Mouse (Mus musculus) retina, postnatal 7 days (tissue): Measurements from ENCODE around the gene Gapt.
"Not testable (repeated sequence)": the region's sequence is repeated elsewhere in the genome, so short reads cannot be mapped to it uniquely, and the experiment has no call there.

Source experiments
- DNase-seq: peaks from one replicate; pipeline ENCODE4 v3.0.0-alpha.2; 2012; ENCODE audit warnings: low read depth, low spot score

Gapt gene

DNA sequence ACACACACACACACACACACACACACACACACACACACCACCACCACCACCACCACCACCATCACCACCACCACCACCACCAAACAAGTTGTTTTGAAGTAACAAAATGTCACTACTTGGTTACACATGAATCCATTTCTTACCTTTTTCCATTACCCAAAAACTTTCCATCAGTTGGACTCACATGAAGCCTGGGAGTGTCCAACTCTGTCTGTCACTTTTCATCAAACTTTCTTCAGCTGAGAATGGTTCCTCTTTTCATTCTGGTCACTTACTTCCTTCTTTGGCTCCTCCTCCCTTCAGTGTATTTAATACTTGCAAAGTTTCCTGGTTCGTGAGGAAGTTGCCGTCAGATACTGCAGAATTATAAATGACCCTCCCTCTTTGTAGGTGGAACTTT, at the start of gene Gapt:
TSS of gene Gapt (minus strand) at position 259 of the 400 bp plus-strand sequence.
- DNase-seq: no peak

DNA sequence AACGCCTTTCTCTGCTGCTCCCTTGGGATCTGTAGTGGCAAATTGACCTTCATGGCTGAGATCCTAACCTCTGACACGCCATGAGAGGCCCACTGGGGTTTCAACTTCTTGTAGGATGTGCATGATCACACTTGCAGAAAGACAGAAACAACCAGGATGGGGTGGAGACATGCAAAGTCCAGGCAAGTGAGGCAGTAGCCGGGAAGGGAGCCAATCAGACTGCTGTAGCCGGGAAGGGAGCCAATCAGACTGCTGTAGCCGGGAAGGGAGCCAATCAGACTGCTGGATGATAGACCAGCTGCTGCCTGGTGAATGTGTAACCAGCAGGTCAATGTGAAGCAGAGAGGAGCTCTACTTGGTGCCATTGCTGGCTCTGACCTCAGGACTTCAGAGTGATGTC, 49.2 kb upstream of the Gapt start:
- no peak for DNase-seq

DNA sequence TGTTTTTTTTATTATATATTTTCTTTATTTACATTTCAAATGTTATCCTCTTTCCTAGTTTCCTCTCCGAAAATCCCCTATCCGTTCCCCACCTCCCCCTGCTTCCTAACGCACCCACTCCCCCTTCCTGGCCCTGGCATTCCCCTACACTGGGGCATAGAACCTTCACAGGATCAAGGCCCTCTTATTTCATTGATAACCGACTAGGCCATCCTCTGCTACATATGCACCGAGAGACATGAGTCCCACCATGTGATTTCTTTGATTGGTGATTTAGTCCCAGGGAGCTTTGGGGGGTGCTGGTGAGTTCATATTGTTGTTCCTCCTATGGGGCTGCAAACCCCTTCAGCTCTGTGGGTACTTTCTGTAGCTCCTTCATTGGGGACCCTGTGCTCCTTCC, 47.7 kb upstream of the Gapt start:
- not testable (repeated sequence) for DNase-seq

DNA sequence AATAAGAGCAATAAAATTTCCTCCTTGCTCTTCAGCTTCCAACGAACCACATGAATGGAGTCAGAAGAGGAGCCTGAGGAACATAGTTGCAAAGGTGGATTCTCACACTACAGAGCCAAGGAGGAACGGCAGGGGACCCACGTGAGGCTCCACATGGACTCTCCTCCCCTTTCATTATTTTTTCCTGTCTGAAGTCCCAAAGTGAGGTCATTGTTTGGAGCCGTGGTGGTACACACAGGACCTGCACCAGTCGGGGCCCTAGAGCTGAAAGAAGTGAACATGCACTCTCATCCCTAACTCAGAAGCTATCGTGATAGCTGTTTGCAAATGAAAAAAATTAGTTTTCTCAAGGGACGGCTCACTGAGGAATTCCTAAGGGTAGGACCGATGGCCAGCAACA, 47.1 kb upstream of the Gapt start:
- no peak for DNase-seq

DNA sequence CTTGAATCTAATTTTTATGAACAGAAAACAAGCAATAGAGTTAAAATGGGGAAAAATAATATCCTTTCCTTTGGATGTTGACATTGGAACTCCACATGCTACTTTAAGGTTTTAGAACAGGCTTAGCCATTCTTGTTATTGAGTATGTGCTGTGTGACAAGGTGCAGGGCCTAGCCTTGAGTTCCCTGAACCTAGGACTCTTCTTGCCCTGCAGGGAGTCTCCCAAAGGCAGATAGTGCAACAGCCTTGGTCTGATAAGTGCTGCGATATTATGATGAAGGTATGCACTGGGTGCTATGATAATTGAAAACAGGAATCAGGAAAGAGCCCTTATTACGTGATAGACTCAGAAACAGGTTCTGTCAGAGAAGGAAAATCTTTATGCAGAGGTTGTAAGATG, 44.9 kb upstream of the Gapt start:
- DNase-seq: no peak

DNA sequence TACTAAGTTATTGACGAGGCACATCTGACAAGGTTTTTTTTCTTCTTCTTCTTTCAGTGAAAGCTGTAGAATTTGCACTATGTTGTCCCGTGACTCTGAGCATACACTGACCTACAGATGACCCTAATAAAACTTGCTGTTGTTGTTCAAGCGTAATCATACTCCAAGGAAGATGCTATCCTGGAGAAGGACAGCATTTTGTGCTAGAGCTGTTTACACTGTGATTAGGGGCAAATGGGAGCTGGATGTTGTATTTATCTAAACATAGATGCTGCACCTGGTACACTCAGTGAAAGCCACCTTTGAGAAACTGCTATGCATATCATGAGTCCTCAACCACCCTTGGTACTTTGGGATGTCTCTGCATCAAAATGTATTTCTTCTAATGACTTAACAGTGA, 44.4 kb upstream of the Gapt start:
- no peak for DNase-seq

DNA sequence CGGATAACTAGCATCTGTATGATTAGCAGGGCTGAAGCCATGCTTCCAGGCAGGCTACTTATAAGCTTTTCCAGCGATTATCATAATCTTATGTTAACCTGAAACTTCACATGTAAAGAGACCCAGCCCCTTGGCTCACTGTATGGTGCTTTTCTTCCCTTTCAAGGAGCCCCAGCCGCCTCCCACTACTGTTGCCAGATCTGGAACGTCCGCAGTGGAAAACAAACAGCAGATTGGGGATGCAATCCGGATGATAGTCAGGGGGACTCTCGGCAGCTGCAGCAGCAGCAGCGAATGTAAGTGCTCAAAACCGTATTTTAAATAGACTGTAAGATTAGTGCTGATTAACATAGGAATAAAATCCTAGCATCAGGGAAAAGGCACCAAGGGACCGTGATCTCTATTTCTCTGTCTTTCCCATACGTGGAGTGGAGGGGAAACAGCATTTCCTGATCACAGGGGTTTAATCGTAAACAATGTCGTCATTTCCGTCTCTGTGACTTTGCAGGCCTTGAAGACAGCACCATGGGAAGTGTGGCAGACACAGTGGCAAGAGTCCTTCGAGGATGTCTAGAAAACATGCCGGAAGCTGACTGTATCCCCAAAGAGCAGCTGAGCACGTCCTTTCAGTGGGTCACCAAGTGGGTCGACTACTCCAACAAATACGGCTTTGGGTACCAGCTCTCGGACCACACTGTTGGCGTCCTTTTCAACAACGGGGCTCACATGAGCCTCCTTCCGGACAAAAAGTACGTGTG, 41.7 kb upstream of the Gapt start:
- DNase-seq: no peak

DNA sequence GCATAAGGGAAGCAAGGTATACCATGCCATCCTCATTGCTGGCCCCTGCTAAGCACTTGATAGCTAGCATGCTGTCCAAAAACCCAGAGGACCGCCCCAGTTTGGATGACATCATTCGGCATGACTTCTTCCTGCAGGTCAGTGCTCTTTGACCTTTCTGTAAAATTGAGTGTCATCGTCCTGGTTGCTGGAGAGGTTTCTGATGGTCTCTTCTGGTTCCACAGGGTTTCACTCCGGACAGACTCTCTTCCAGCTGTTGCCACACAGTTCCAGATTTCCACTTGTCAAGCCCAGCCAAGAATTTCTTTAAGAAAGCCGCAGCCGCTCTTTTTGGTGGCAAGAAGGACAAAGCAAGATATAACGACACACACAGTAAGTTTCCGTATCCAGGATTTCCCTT, 40.8 kb upstream of the Gapt start:
- no peak for DNase-seq

DNA sequence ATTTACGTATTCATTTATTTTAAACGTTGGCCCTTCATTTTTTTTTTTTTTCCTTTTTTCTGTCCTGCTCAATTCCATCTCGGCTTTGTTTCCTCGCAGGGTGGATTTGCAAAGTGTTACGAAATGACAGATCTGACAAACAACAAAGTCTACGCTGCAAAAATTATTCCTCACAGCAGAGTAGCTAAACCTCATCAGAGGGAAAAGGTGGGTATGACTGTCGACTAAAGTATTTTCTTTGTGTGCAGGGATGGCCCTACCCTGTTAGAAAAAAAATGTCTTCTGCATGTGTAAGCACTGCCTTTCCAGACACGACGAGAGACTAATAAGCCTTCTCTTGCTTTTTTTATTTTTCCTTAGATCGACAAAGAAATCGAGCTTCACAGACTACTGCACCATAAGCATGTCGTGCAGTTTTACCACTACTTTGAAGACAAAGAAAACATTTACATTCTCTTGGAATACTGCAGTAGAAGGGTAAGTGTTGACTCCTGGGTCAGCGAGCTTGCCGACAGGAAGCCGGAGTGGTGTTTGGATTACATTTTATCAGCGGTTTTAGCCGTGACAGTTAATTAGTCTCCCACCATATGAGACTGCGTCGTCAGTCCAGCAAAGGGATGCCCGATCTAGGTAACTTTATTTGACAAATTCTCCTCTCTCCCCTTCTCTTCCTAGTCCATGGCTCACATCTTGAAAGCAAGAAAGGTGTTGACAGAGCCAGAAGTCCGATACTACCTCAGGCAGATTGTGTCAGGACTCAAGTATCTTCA, 39.1 kb upstream of the Gapt start:
- no peak for DNase-seq

DNA sequence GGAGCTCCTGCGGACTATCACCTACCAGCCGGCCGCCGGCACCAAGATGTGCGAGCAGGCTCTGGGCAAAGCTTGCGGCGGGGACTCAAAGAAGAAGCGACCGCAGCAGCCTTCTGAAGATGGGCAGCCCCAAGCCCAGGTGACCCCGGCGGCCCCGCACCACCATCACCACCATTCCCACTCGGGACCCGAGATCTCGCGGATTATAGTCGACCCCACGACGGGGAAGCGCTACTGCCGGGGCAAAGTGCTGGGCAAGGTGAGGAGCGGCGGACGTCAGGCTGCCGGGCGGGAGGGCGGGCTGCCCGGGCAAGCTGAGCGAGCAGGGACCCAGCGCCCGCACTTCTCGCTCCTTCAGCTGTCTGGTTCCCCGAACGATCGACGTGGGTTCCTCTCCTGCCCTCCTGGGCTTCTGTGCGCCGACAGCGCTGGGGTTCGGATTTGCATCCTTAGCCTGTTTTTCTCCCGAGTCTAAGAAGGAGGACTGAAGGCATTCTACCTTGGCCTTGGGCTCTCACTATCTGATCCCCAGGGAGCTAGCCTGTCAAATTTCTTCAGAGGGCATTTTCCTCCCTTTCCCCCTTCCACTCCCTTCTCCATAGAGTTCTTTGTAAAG, 38.3 kb upstream of the Gapt start:
- DNase-seq: no peak

DNA sequence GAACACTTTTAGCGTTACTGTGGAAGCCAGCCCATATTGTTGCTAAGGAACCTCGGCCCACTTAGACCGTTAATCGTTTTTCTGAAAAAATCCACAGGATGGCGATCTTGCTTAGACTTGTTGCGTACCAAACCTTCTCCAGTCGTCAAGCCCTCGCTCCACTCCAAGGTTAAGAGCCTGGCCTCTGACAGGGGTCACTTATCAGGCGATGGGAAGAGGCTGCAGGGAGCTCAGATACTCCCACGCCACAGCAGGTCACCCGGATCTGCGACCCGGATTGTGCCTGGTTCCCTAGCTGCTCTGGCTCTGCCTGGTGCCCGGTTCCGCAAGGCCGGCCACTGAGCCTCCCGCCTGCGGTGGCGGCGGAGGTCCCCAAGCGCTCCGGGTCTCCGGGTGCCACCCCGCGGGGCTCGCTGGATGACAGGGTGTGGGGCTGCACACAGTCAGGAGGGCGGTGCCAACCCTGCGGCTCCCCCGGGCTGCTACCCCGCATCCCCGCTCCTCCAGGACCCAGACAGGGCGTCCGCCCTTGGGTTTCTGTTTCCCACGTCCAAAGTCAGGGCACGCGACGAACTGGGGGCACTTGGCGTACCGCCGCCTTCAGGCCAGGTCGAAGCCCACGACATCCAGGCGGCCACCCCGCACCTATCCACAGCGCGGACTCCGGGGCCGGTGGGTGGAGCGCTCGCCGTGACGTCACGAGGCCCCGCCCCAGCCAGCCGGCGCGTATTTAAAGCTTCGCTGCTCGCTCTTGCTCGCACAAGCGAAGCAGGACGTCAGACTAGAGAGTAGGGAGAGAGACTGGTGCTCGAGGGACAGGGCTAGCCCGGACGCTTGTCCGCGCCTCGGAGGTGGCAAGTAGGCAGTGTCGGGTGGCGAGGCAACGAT, 37.5 kb upstream of the Gapt start, which contains the start of gene Plk2:
TSS of gene Plk2 (plus strand) at position 756 of the 888 bp plus-strand sequence.
- DNase-seq: peak; percentile 83

DNA sequence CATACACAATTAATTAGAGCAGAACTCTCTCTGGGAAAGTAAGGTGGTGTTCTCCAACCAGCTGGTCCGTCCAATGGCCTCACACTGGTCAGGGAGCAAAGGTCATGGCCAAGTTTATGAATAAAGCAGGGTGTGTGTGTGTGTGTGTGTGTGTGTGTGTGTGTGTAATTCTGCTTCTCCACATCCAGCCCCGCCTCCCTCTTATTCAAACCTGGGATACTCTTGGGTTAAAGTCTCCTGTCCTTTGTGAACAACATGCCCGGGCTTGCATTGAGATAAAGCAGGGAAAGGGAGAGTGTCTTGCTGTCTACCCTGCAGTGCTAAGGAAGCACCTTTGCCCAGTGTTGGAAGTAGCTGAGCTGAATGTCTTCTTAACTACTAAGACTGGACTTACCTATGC, 35.6 kb upstream of the Gapt start:
- DNase-seq: no peak

DNA sequence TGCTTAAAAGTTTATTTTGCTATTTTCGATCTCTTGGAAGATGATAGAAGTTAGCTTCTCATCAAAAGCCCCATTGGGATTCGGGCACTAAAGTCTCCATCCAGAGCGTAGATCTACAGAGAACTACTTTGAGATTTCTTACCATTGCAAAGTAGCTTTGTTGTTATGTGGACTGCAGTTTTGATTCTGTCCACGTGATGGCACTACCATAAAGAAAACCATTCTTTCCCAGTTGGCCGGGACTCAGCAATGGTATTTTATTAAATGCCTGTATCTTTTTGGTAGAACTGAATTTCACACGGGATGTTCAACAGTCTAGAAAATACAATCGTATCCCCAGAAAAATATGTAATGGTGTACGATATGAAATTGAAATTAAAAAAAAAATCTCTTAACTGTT, 35.2 kb upstream of the Gapt start:
- DNase-seq: no peak

DNA sequence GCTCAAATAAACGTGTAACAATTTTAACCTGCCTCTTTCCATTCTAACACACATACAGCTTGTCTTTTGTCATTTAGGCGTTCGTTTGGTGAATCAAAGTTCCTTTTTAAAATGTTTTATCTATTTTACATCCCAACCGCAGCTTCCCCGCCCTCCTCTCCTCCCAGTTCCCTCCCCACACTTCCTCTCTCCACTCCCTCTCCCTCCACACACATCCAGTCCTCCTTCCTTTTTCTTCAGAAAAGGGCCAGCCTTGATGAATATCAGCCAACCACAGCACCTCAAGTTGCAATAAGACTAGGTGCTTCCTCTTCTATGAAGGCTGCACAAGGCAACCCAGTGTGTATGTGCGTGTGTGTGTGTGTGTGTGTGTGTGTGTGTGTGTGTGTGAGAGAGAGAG, 27.5 kb upstream of the Gapt start:
- no peak for DNase-seq

DNA sequence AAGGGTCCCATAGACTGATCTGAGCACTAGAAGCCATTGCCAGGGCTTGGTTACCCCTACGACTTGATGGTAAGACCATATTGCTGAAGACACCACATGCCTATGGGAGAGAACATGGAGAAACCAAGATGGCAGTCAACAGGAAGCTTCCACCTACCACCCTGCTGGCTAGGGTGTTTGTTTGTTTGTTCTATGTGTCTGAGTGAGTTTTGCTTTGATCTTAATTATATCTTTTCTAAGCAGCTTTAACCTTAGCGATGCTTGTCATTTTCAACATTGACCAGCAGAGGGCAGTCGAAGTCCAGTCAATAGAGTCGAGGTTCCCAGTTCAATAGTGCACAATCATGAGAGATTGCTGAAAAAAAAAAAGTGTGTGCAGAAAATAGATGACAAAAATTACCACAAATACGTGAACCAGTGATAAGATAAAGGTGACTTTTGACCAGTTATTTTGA, 25.5 kb upstream of the Gapt start:
- peak; percentile 65 for DNase-seq

DNA sequence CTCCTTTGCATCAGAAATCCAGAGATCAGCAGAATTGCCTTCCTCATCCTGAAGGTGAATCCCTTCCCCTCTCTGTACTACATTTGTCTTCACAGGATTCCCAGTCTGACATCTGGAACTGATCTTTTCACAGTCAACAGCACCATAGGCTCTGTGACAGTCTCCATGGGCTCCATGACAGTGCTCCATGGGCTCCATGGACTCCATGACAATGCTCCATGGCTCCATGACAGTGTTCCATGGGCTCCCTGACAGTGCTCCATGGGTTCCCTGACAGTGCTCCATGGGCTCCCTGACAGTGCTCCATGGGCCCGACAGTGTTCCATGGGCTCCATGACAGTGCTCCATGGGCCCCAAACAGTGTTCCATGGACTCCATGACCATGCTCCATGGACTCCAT, 12.7 kb upstream of the Gapt start:
- no peak for DNase-seq

DNA sequence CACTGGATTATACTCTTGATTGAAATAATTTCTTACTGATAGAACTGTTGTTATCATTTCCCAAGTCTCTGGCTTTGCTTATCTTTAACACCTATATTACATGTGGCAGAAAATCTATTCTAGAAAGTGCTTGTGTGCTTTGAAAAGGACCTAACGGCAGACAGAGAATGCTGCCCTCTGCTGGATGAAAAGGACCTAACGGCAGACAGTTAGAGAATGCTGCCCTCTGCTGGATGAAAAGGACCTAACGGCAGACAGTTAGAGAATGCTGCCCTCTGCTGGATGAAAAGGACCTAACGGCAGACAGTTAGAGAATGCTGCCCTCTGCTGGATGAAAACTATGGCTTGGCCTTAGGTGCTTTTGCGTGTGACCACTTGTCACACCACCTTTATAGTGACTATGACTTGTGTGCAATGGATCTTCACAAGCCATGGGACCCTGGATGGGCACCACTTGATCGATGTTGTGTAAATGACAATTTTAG, 11.6 kb upstream of the Gapt start:
- DNase-seq: peak; percentile 58

DNA sequence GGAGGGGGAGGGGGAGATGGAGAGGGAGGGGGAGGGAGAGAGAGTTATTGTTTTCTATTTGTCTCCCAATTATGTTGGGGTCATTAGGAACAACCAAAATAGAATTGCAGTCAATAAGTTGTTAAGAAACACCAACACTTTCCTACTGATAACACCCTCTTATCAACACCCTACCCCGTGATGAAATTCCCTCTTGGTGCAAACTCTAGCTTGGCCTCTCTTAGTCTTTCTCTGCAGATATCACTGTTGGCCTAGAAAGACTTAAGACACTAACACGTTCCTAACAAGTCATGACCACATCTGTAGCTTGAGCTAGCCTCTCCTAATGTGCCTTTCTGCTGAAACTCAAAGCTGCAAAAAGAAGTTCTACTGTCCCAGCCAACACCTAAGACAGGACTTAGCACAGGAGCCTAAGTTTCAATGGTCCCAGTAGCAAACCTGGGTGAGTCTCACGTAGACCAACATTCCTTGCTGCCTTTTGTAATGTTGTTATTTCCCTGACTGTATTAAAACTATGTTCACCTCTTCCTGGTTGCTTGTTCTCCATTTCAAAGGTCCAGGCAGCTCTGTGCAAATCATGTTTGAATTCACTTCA, 11.1 kb upstream of the Gapt start:
- DNase-seq: no peak

DNA sequence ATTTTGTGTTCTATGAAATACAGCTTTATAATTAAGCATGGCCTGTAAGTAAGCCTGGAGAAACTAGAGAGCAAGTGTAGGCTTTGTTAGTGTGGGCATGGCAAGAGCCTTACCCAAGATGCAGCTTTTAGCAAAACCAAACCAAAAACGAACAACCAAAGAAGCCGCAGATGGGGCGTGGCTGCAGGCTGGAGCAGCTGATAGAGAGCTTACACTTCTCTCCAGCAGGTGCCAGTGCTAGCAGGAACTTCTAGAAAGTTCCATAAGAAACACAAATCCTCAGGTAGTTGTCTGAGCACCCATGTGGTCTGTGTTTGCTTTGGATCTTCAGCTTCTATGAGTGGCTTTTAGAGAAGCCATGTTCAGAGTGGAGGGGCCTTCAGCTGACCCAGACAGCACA, 9.5 kb upstream of the Gapt start:
- no peak for DNase-seq

DNA sequence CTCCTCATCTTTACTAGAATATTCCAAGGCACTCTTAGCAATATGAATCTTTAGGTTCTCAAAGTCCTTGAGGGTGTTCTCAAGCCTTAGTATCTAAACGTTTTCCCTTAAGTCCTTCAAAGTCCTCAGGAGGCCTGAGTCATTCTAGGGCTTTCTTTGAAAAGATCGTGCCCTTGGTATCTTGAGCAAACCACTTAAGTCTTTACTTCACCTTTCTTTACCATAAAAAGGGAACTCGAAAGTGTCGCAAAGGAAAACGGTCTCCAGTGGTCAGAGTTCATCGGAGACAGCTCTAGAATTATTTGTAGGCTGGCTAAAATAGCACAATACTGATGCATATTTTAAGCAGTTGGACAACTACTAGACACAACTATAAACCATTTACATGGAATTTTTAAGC, 6.7 kb upstream of the Gapt start:
- no peak for DNase-seq

DNA sequence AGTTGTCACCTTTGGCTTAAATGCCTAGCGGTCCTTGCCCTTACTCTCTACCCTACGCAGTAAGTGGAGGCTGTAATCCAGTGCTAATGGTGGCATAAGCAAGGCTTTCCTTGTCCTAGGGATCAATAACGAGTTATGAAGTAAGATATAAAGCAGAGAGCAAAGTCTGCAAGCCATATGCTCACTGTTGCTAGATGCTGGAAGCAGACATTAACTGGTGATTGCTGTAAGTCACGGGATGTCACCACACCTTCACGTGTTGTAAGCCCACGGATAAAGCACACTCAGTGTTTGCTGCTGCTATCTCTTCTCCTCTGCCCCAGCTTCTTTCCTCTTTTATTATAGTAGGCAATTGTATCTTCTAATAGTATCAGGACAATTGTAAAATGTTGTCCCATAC, 5.9 kb downstream of the Gapt start:
- no peak for DNase-seq
